Mouse (Mus musculus): ENCODE data around the gene Spsb1.

Gene Spsb1

DNA sequence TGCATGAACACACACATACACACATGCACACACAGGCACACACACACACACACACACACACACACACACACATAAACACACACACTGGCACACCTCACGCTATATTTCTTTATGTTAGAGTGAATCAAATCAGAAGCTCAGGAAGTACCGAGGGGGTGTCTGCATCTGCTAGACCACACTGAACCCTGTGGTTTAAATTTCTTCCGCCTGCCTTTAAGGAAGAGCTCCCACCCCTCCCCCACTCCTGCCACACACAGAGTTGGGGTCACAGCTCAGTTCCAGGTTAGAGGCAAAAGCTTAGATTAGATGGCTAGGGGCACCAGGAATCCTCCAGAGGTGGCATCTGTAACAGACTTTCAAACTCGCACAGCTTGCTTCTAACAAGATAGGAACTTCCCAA lies 42.4 kb downstream of the Spsb1 start:
- no peak for DNase-seq

DNA sequence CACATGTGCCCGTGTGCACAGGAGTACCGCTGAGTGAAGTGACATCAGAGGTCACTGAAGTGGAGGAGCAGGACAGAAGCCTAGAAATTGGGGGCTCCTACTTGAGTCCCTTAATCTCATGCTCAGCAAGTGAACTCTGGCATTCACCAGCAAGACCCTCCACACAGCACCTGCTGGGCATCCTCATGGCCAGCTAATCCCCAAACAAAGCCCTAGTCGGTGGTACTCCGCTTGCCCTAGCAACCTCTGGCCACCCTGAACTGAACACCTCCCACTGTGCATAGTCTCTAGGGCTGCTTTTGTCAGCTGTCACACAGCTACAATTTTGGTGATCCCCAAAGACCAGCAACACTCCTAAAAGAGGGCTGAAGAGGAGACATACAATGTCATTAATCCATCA lies 44.3 kb downstream of the Spsb1 start:
- no peak for DNase-seq

DNA sequence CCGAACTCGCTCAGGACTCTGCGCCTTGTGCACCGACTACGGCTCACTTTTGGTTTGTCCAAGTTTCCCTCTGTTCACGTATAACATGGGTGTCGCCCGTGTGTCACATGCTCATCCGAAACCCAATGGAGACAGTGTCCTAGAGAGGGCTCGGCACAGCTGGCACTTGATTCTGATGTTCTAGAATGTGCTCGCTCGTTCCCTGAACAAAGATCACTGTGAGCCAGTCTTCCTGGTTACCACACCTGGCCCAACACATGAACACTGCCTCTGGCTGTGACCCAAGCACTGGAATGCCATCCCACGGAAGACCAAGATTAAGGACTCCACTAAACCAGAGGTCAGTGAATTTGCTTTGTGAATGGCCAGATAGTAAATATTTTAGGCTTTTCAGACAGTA lies 45.3 kb downstream of the Spsb1 start:
- DNase-seq = no peak

DNA sequence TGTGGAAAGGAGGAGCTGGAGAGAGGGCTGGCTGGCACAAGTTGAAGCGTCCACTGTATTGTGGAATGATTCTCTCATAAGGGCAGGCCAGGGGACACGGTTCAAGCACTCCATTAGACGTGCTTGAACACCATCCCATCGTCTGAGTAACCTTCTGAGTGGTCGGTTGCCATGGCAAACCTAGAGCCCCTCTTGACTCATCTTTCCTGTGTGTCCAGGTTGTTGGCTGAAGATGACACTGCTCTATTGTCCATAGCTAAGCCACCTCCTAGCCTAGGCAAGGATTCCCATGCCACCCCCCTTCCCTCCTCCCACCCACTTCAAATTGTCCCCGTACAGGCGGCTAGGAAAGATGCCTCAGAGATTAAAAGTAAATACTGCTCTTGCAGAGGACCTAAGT lies 45.9 kb downstream of the Spsb1 start:
- no peak for DNase-seq

DNA sequence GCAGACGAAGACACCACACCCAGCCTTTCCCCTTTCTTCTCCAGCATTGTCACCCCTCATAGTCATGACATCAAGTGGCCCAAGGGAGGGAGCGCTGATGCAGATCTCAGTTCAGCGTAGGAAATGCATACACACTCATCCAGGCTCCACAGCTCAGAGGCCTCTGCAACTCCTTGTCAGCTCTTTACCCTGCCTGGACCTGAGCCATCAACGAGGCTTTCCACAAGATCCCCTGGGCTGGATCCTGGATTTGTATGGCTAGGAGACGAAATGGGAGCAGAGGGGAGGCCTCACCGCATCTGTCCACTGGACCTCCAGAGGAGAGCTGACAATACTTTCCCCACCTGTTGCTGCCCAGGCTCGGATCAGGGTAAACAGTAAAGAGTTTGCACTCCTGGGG lies 47.2 kb downstream of the Spsb1 start:
- no peak for DNase-seq

DNA sequence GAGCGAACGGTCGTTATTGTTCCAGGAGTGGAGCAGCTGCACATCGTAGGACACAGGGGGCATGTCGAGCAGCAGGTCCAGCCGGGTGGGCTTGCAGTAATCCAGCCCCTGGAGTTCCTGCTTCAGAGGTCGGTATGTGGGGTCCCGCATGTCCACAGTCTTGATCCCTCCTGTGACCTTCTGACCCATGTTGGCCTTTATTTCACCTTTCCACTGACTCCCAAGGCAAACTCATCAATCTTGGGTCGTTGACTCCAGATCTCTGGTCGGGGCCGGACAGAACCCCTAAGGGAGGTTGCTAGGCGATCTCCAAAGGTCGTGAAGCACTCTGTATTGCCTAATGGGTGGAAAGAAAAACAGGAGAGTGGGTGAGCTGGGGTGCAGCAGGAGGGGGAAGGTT lies 47.9 kb downstream of the Spsb1 start:
- no peak for DNase-seq

DNA sequence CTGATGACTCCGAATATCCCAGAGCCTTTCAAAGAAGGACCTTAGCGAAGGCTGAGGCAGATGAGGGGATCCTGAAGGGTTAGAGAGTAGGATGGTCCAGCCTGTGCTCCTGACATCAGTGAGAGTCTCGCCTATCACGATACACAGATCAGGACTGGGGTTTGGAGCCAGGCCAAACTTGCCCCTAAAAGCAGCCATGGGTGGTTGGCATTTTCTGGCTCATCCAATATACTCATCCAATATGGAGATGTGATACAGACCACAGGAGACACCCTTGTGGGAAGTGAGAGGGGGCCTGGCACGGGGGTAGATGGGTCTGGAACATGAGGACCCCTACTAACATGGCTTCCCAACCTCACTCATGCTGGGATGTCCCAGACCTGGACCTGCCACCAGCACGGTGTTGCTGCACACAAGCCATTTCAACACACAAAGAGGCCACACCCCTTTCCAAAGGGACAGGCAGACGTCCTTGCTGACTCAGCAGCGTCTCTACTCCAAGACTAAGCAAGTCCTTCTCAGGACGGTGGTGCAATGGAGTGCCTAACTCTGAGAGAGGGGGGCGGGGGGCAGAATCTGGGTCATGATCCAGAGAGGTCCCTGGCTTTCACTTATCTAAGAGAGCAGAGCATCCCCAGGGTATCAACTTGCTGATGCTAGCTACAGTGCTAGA lies 49.4 kb downstream of the Spsb1 start:
- no peak for DNase-seq

DNA sequence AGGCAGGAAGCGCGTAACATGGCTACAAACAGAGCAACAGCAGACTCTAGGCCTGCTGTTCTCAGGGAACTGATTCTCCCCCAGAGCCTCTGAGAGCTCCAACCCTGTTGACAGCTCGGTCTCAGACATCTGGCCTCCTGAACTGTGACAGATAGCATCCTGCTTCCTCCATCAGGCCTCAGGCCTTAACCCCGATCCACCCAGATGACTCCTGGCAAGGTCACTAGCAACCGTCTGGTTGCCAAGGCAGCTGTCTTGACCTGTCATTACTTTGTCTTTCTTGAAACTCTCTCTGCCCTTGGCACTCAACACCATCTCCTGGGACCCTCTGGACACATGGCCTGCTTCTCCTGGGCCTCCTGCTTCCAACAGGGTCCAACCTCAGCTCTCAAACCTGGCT lies 51.8 kb downstream of the Spsb1 start:
- peak; percentile 56 for DNase-seq

DNA sequence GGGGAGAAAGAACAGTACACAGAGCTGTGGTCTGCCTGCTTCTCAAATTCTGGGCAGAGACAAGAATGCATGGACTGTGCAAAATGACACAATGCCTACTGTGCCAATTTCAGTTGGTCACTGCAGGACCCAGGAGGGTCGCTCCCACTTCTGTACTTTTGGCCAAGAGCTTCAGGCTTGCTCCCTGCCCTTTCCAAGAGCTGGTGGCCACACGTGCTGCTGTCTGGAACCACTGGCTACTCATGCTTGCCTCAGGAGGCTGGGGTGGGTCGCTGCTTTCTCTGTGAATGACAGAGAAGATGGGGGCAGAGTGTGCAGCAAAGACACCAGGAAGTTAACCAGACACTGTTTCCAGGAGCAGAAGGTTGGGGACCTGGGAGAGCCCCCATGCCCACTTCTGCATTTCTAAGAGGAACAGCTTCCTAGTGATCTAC lies 53.5 kb downstream of the Spsb1 start:
- no peak for DNase-seq

DNA sequence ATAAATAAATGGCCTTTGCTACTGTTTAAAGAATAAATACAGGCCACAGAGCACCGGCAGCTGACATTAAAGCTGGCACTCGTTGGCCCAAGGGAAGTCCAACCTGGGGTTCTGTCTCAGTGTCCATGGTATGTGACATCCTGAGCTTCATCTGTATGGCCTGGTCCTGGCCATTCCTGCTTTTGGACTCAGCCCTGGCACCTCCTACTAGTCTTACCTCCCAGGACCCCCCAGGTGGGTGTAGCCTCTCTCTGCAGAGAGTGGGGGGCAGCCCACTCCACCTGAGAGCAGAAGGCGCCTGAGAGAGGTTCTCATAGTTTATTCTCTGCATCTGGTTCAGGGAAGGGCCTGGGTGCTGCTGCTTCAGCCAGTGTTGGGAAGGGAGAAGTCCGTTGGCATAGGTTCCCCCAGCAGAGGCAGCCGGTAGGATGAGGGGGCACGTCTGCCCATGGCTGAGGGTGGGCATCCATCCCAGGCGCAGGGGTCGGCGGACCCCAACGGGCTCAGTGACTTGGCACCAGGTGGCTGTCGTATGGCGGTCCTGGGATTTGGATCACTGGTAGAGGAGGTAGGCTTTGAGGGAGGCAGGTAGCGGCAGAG lies 57.1 kb downstream of the Spsb1 start:
- no peak for DNase-seq

DNA sequence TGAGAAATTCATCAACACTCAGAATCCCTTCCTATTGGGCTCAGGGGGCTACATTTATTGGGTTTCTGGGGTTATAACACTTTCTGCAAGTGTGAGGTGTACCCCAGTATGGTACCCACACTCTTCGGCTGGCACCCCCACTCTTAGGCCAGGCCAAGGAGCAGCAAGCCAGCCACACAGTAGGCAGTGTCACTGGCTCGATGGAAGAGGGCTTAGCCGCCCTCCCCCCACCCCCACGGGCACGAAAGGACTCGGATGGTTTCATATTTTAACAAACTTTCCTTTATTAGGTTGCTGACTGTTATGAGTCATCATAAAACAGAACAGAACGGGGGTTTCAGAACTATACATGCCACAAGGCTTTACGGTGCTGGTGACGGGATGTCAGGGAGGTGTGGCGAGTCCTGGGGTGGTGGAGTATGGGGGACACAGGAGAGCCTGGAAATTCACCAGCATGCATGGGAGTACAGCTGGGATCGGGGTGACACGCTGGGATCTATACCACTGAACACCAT lies 58.8 kb downstream of the Spsb1 start:
- DNase-seq = no peak

DNA sequence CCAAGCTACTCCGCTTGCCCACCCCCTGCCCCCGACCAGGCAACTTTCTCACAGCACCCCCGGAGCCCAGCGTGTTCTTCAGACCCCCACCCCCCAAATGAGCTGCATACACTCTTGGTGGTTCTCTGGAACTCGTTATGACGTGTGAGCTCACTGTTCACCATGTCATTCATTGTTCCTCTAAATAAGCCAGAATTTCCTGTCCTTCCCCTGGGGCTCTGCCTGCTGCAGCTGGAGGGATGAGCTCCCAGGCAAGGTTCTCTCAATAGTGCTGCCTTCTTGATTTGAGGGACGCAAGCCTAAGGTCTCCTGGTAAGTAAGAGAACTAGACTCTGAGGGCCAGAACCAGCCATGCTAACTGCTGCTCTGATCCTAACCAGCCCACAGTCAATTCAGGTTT lies 59.6 kb downstream of the Spsb1 start:
- no peak for DNase-seq

DNA sequence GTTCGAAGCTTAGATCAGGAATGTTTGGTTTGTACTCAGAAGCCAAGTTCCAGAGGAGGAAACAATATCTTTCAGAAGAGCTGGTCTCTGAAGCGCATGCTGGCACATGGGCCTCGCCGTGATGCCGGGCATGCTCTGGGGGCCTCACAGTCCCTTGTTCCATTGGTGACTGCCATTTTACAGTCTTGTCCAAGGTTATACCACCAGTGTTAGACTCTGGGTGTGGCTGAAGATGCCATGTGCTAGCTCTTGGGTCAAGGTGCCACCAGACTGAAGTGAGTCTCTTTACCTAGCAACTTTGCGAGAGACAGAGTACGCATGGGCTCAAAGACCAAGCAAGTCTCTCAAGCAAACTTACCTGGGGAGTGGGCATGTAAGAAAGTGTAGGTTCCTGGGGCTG lies 60.5 kb downstream of the Spsb1 start:
- DNase-seq = no peak

DNA sequence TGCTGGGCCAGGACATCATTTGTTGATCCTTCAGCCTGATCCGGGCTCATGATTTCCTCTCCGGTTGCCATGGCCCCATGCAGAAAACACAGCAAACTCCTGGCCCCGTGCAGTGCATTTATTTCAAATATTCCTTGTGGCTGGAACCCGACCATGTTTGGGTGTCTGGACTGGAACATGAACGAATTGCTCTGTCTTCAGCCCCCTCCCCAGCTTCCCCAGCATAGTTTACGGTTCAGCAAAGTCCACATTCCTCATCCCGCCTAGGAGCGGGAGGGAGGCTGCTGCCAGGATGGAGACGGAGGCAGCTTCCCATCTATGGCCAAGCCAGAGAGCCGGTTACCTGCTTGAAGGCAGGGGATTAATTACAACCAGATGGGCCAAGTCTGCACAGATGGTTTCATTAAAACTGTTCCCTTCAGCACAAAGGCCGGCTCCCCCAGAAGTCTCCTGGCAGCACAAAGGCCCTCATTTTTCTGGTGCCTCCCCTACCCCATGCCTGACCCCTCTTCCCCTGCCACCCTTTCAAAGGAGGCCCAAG lies 61.2 kb downstream of the Spsb1 start:
- DNase-seq = peak; percentile 54

DNA sequence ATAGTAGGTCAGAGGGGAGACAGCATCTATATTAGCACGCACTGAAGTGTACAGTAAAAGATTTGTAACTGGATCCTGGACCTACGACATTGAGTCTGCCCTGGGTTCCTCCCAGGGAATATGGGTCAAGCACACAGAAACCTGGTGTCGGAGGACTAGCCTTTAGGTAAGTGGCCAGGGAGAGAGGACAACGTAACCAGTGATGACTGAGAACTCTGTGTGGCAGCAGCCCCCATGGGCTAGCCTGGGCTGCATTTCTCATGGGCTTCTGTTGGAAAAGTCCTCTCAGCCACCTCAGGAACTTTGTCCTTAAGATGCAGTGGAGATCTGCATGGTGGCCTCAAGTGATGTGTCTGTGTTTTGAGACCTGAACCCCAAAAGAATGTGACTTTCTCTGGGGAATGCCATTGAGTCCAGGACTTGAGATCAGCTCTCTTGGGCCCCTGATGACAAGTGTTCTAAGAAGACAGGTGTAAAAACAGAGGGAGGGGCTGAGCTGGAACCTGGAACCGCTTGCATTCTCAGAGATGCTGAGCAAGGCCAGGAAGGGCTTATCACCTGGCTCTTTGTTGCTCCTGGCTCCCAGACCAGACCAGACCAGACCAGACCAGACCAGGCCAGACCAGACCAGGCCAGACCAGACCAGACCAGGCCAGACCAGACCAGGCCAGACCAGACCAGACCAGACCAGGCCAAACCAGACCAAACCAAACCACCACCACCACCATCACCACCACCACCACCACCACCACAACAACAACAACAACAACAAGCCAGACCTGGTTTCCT lies 63.5 kb downstream of the Spsb1 start:
- no peak for DNase-seq

DNA sequence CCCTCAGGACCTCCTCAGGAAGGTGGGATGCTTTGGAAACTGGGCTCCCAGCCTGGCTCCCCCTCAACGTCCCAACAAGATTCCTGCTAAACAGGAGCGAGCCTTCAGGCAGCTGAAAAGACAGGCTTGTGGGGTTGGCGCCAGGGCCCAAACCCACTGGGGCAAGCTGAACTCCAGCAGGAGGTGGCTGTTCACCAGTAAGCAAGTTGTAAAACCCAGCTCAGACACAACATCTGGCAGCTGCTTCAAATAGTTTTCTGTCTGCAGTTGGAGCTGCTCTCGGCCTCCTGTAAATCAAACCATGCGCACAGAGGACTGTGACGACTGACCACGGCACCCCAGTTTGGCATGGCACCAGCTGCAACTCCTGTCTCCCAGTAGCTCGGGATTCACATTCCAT lies 64.3 kb downstream of the Spsb1 start:
- peak; percentile 81 for DNase-seq

DNA sequence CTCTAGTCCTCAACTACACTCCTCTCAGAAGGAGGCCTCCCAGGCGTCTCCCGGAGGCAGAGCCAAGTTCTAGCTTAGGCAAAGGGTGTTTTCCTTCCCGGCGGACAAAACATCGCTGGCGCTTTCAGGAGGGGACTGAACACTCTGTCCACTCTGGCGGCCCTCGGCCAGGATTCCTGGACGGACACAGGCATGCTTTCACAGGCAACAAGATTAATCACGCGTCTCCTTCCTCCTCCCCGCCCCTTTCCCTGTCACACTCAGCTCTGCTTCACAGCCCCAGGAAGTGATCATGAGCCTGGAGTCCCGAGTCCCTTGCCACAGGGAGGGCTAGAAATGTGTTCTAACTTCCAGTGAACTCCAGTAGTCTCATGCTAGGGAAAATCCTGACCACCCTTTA lies 65.0 kb downstream of the Spsb1 start:
- DNase-seq = peak; percentile 91

DNA sequence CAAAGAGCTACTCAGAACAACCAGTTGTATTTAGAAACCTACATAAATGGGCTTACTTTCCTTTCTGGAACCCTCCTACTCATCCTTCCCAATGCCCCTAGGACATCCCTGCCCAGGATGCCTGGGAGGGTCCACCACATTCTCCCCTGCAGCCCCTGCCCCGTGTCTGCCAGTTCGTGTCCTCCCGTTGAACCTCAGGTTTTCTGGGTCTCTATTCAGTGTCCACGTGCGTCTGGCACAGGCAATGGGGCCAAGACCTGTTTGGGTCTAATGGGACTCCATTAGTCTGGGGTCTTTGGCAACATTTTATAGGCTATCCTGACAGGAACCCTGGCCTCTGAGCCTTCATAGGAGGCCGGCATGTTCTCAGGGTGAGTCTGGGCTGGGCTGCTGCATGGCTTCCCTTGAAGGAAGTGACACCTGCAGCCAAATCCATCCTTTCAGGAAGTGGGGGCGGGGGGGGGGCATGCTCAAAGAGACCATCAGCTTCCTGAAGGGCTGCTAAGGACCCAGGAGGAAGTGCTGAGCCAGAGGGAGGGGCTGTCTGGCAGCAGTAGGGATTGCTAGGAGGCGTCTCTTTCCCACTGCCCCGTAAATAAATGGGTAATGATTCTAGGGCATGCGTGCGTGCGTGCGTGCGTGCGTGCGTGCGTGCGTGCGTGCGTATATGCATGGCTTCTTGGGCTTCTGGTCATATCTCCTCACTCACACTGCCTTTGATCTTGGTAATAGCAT lies 65.9 kb downstream of the Spsb1 start:
- DNase-seq = peak; percentile 69

DNA sequence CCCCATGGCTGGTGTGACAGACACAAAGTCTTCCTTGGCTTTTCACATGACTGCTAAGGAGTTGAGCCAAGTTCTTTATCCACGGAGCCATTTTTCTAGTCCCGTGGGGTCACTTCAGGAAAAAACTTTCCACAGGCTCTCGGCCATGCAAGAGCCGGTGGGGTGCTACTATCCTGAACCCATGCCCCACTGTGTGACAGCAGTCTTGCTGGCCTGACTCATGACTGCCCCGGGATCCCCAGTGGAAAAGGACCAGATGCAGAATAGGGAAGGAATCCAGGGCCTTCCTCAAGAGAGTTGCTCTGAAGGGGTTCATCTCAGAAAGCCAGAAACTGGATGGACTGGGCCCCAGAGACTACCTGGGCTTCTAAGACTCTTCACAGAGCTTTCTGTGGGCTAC lies 66.7 kb downstream of the Spsb1 start:
- no peak for DNase-seq

DNA sequence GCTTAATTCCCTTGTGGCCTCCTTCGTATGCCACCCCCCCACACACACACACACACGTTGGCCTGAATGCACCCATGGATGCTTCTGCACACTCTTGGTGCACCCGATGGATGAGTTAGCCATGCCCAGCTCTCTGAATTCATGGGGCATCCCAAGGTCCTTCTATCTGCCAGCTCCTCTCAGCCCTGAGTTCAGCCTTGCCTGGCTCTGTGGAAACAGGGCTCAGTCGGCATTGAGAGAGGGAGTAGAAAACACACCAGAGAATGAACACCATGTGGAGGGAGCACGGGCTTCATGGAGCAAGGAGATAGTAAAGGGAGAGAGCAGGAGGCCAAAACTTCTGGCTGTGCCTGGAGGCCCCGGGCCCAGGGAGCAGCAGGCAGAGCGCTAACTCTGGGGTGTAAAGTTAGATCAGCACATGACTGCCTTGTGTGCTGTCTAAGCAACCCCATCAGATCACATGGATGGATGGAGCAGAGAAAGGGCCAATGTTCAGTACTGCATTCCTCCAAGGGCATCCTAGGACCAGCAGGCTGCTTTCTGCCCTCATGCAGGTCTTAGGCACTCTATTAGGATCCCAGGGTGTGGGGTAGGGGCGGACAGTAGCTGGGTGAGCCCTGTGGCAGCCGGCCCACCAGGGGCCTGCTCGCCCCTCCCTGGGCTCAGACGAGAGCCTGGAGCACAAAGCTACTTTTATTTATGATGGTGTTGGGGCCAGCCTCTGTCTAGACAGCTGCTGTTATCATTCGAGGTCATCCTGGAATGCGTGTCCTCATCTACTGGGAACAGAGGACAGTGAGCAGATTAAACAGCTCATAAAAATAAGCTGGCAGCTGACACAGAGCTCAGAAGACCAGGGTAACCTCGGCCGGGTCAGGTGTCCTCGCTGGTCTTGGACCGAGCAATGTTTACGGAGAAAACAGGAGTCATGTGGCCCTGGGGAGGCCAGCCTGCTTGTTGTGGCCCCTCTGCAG lies 68.3 kb downstream of the Spsb1 start:
- DNase-seq = peak; percentile 67

DNA sequence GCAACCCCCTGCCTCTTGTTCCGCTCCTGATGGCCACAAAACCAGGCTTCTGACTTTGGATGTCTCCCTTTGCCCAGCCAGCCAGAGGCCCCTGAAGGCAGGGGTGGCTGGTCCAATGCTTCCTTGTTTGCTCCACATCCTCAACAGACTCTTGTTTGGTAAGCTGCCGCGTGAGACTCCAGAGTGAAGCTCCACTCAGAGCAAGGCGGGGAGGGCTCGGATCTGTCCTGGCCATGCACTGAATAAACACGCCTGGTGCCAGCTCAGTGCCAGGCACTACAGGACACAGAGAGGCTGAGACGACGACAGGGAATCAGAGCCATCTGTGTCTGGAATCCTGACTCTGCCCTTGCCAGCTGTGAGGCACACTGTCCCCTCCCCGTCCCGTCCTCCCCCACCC lies 70.9 kb downstream of the Spsb1 start:
- no peak for DNase-seq
